Mouse (Mus musculus): ENCODE measurements at regions not wholly inside any gene's neighbourhood (a gene's known extent, or its start where the extent isn't known, plus 50 kb on each side); places are given as distances from the start of the nearest gene placed in this dataset.
A peak's percentile ranks its signal among the peaks of the same experiment; 100 is the strongest.

- TF ChIP-seq CTCF (IDR thresholded peaks at IDR 0.05; ENCODE audit: extremely low read depth, insufficient read depth, insufficient read length, insufficient replicate concordance) = peak; percentile 57; the same call in 1 of the 2 replicates
- TF ChIP-seq POLR2A (IDR thresholded peaks at IDR 0.05; ENCODE audit: low read depth, low read length) = no peak
Measured at GRCm38 (mm10) chr12:26532823-26533640, 64.0 kb downstream of the Cmpk2 start.
